Mouse (Mus musculus): ENCODE measurements around the gene Cln5.

GRCm38 (mm10) chr14:103086671-103087324, 16.8 kb downstream of the Cln5 start:
- TF ChIP-seq CTCF (conservative IDR thresholded peaks at IDR 0.05; ENCODE audit: insufficient read depth, insufficient read length, low read depth, low read length) (no peak), POLR2A (IDR thresholded peaks at IDR 0.05; ENCODE audit: low read depth, low read length) (no peak)

Data from kidney, adult 2 months (tissue).